In the genomic region with DNA sequence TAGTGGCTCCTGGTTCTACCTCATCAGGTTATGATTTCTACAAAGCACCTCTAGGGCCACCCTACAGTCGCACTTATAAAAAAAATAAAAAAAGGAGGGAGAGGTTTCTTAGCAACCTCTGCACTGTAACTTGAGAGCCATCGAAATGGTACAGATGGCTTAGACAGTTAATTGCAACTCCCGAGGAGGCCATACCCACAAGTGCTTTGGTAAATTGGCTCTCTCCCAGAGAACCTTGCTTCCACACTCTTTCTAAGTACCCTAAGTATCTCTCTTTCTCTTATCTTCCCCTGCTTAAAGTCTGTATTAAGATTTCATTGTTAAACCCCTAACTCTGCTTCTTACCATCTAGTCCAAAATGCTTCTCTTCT, we compare ENCODE assay signal across 14 mouse cellular contexts. TPM values are rescaled to one million over a fixed set of nuclear protein-coding genes. Genes with fewer than 3 reads are reported as not detected.
DNase-seq lines count a peak whose midpoint lies in the region; ATAC-seq and TF ChIP-seq lines count a peak whose summit lies in the region.
"Had no signal": no experiment of that assay in that cellular context is flagged by ENCODE, and none has a peak within 500 bp of the region (broad histone marks: within the 10 kb centered on the region; RNA-seq: fewer than 3 reads in every experiment).

No protein-coding gene starts in this region.

- peak; percentile 14 for DNase-seq in cerebellum, adult 9-11 months
- no peak for DNase-seq in cerebellum, postnatal 25 days
- DNase-seq in lung, adult 2 months, result no peak
- no peak for DNase-seq in right cerebral cortex, postnatal 4 days
- DNase-seq in adrenal gland, postnatal 14 days, result no peak
- DNase-seq: adrenal gland, postnatal 25 days; embryo, embryonic 11 days; heart, adult 18-20 months; heart, postnatal 4 days; thymus, adult 2 months had no signal

- H3K9ac ChIP-seq in lung, embryonic 16.5 days (ENCODE audit: low read length), result no peak overlapping the region
- H3K9ac ChIP-seq in forebrain, embryonic 13.5 days, result no peak overlapping the region
- H3K9ac ChIP-seq in limb, embryonic 13.5 days, result no peak overlapping the region

- 20% methylated on average over 3 of the region's 3 CpGs for WGBS in lung, embryonic 16.5 days
- 44% methylated on average over 3 of the region's 3 CpGs for WGBS in lung, adult 2 months
- 7% methylated on average over 3 of the region's 3 CpGs for WGBS in forebrain, embryonic 13.5 days
- WGBS in limb, embryonic 13.5 days, result 2% methylated on average over 3 of the region's 3 CpGs

- H3K4me3 ChIP-seq in lung, embryonic 16.5 days (ENCODE audit: low read length), result no peak overlapping the region
- H3K4me3 ChIP-seq in lung, adult 2 months (replicated peaks; ENCODE audit: extremely low read depth, low read depth, low read length), result no peak overlapping the region
- H3K4me3 ChIP-seq in forebrain, embryonic 13.5 days, result no peak overlapping the region
- no peak overlapping the region for H3K4me3 ChIP-seq in limb, embryonic 13.5 days
- H3K4me3 ChIP-seq: myocyte had no signal

- H3K9me3 ChIP-seq in lung, embryonic 16.5 days (ENCODE audit: control insufficient read depth, low read length), result no peaks in the 10 kb centered on the region
- H3K9me3 ChIP-seq in forebrain, embryonic 13.5 days (replicated peaks), result no peaks in the 10 kb centered on the region
- no peaks in the 10 kb centered on the region for H3K9me3 ChIP-seq in limb, embryonic 13.5 days

- H3K36me3 ChIP-seq in lung, embryonic 16.5 days (ENCODE audit: control insufficient read depth, insufficient read depth, low read length), result no peaks in the 10 kb centered on the region
- no peaks in the 10 kb centered on the region for H3K36me3 ChIP-seq in forebrain, embryonic 13.5 days (ENCODE audit: poor library complexity, severe bottlenecking)
- no peaks in the 10 kb centered on the region for H3K36me3 ChIP-seq in limb, embryonic 13.5 days

- no peak for TF ChIP-seq POLR2A in lung, adult 2 months (IDR thresholded peaks at IDR 0.05; ENCODE audit: borderline replicate concordance, extremely low read depth, low read depth, low read length)

- no peak overlapping the region for H3K4me2 ChIP-seq in lung, embryonic 16.5 days (ENCODE audit: low read depth, low read length)
- no peak overlapping the region for H3K4me2 ChIP-seq in forebrain, embryonic 13.5 days
- H3K4me2 ChIP-seq in limb, embryonic 13.5 days (replicated peaks), result no peak overlapping the region

- H3K27me3 ChIP-seq in lung, embryonic 16.5 days (ENCODE audit: control insufficient read depth, insufficient read depth, low read depth, low read length), result no peaks in the 10 kb centered on the region
- no peaks in the 10 kb centered on the region for H3K27me3 ChIP-seq in forebrain, embryonic 13.5 days
- H3K27me3 ChIP-seq in limb, embryonic 13.5 days, result no peaks in the 10 kb centered on the region

- no peak for TF ChIP-seq CTCF in lung, adult 2 months (IDR thresholded peaks at IDR 0.05; ENCODE audit: insufficient read depth, low read length)

- H3K4me1 ChIP-seq in lung, embryonic 16.5 days (replicated peaks; ENCODE audit: control insufficient read depth, insufficient read depth, low read length), result peaks cover 37% of the 10 kb centered on the region
- H3K4me1 ChIP-seq in lung, adult 2 months (ENCODE audit: control insufficient read depth, insufficient read depth, low read length), result 0 out of 2 replicates have a peak, but pooled peaks cover 3% of the 10 kb centered on the region
- peaks cover 70% of the 10 kb centered on the region for H3K4me1 ChIP-seq in forebrain, embryonic 13.5 days
- peaks cover 59% of the 10 kb centered on the region for H3K4me1 ChIP-seq in limb, embryonic 13.5 days

- no peak; the same call in 1 of the 2 replicates for ATAC-seq in lung, embryonic 16.5 days (ENCODE audit: low read depth)
- ATAC-seq in forebrain, embryonic 13.5 days, result no peak
- ATAC-seq in limb, embryonic 13.5 days (ENCODE audit: low FRiP score, low read depth), result no peak

- H3K27ac ChIP-seq in lung, embryonic 16.5 days (ENCODE audit: low read length), result peak overlapping the region; percentile 95
- peak overlapping the region; percentile 99 for H3K27ac ChIP-seq in forebrain, embryonic 13.5 days
- peak overlapping the region; percentile 72 for H3K27ac ChIP-seq in limb, embryonic 13.5 days

RNA-seq across cellular contexts. Expression of a gene that starts 41.5 kb away (rescaled TPM):
- 3.5 and 3.6 TPM in 2 replicates for polyA plus RNA-seq in lung, embryonic 16.5 days (2015; fragmentation: Nextera tagmentation; extraction: Ambion mirVana)
- 16.0 and 16.2 TPM in 2 replicates for polyA plus RNA-seq in lung, adult 2 months (2012; rRNA removed)
- 6.6 and 7.1 TPM in 2 replicates for polyA plus RNA-seq in forebrain, embryonic 13.5 days (2015; fragmentation: Nextera tagmentation; extraction: Ambion mirVana)
- 2.0 TPM in 2 replicates for polyA plus RNA-seq in limb, embryonic 13.5 days (2015; fragmentation: Nextera tagmentation; extraction: Ambion mirVana)
- 4.5 and 4.6 TPM in 2 replicates for total RNA-seq in adrenal gland, postnatal 14 days (2021)
